In genomic region chr4:130804292-130804691, GRCm38 (mm10) we compare ENCODE assay signal across 13 mouse cellular contexts. TPM values are rescaled to one million over a fixed set of nuclear protein-coding genes. Genes with fewer than 3 reads are reported as not detected.
DNase-seq lines count a peak whose midpoint lies in the region; ATAC-seq lines count a peak whose summit lies in the region.
"Had no signal": no experiment of that assay in that cellular context is flagged by ENCODE, and none has a peak within 500 bp of the region (broad histone marks: within the 10 kb centered on the region; RNA-seq: fewer than 3 reads in every experiment).

No protein-coding gene starts in this region.

- DNase-seq in cerebellum, postnatal 10 days, result peak; percentile 85 to 86
- DNase-seq in cerebellum, postnatal 36 days, result no peak
- DNase-seq in midbrain, embryonic 14.5 days, result no peak
- no peak for DNase-seq in layer of hippocampus, adult 18-20 months (ENCODE audit: low spot score in 2 of 2)
- no peak for DNase-seq in right cerebral cortex, postnatal 10 days (ENCODE audit: low spot score in 2 of 2)
- DNase-seq: lung, postnatal 36 days; spleen, adult 18-20 months had no signal

- no peak overlapping the region for H3K9ac ChIP-seq in midbrain, embryonic 12.5 days (replicated peaks)
- H3K9ac ChIP-seq in midbrain, embryonic 14.5 days (replicated peaks; ENCODE audit: low read length), result no peak overlapping the region
- no peak overlapping the region for H3K9ac ChIP-seq in hindbrain, embryonic 16.5 days (ENCODE audit: low read depth, low read length)
- H3K9ac ChIP-seq in neural tube, embryonic 15.5 days (replicated peaks), result no peak overlapping the region
- H3K9ac ChIP-seq: embryonic facial prominence, embryonic 13.5 days; heart, embryonic 15.5 days; kidney, embryonic 15.5 days had no signal

- H3K4me1 ChIP-seq in midbrain, embryonic 12.5 days, result peaks cover 45% of the 10 kb centered on the region
- H3K4me1 ChIP-seq in midbrain, embryonic 14.5 days (ENCODE audit: control insufficient read depth, insufficient read depth, low read length), result peaks cover 36% of the 10 kb centered on the region
- H3K4me1 ChIP-seq in hindbrain, embryonic 16.5 days (ENCODE audit: control insufficient read depth, insufficient read depth, low read depth, low read length), result peaks cover 54% of the 10 kb centered on the region
- peaks cover 79% of the 10 kb centered on the region for H3K4me1 ChIP-seq in neural tube, embryonic 15.5 days

- H3K4me3 ChIP-seq in midbrain, embryonic 12.5 days, result no peak overlapping the region
- H3K4me3 ChIP-seq in midbrain, embryonic 14.5 days (replicated peaks; ENCODE audit: low read depth, low read length), result no peak overlapping the region
- H3K4me3 ChIP-seq in hindbrain, embryonic 16.5 days (ENCODE audit: low read length), result no peak overlapping the region
- H3K4me3 ChIP-seq in neural tube, embryonic 15.5 days (replicated peaks), result no peak overlapping the region
- H3K4me3 ChIP-seq: embryonic facial prominence, embryonic 13.5 days; heart, embryonic 15.5 days; kidney, embryonic 15.5 days had no signal

- no peaks in the 10 kb centered on the region for H3K36me3 ChIP-seq in midbrain, embryonic 12.5 days
- H3K36me3 ChIP-seq in midbrain, embryonic 14.5 days (ENCODE audit: control insufficient read depth, insufficient read depth, low read length), result no peaks in the 10 kb centered on the region
- no peaks in the 10 kb centered on the region for H3K36me3 ChIP-seq in hindbrain, embryonic 16.5 days (ENCODE audit: control insufficient read depth, insufficient read depth, low read length)
- peaks cover 3% of the 10 kb centered on the region; the same call in 1 of the 2 replicates for H3K36me3 ChIP-seq in neural tube, embryonic 15.5 days
- H3K36me3 ChIP-seq: heart, embryonic 15.5 days; kidney, embryonic 15.5 days had no signal

- H3K4me2 ChIP-seq in midbrain, embryonic 12.5 days (replicated peaks), result no peak overlapping the region
- no peak overlapping the region for H3K4me2 ChIP-seq in midbrain, embryonic 14.5 days (ENCODE audit: low read length)
- no peak overlapping the region for H3K4me2 ChIP-seq in hindbrain, embryonic 16.5 days (ENCODE audit: low read length)
- H3K4me2 ChIP-seq in neural tube, embryonic 15.5 days, result no peak overlapping the region
- H3K4me2 ChIP-seq: embryonic facial prominence, embryonic 13.5 days; heart, embryonic 15.5 days; kidney, embryonic 15.5 days had no signal

- 80% methylated on average over 2 of the region's 2 CpGs for WGBS in midbrain, embryonic 12.5 days
- 73% methylated on average over 2 of the region's 2 CpGs for WGBS in midbrain, embryonic 14.5 days
- WGBS in hindbrain, embryonic 16.5 days, result 30% methylated on average over 2 of the region's 2 CpGs
- 47% methylated on average over 2 of the region's 2 CpGs for WGBS in neural tube, embryonic 15.5 days

- no peaks in the 10 kb centered on the region for H3K9me3 ChIP-seq in midbrain, embryonic 12.5 days
- H3K9me3 ChIP-seq in midbrain, embryonic 14.5 days (ENCODE audit: control insufficient read depth, low read length), result no peaks in the 10 kb centered on the region
- no peaks in the 10 kb centered on the region for H3K9me3 ChIP-seq in hindbrain, embryonic 16.5 days (ENCODE audit: control insufficient read depth, low read length)
- no peaks in the 10 kb centered on the region for H3K9me3 ChIP-seq in neural tube, embryonic 15.5 days (replicated peaks)
- H3K9me3 ChIP-seq: embryonic facial prominence, embryonic 13.5 days; heart, embryonic 15.5 days; kidney, embryonic 15.5 days had no signal

- H3K27me3 ChIP-seq in midbrain, embryonic 12.5 days, result no peaks in the 10 kb centered on the region
- H3K27me3 ChIP-seq in midbrain, embryonic 14.5 days (ENCODE audit: control insufficient read depth, insufficient read depth, low read length), result no peaks in the 10 kb centered on the region
- no peaks in the 10 kb centered on the region for H3K27me3 ChIP-seq in hindbrain, embryonic 16.5 days (replicated peaks; ENCODE audit: control insufficient read depth, insufficient read depth, low read length)
- H3K27me3 ChIP-seq in neural tube, embryonic 15.5 days (replicated peaks), result no peaks in the 10 kb centered on the region
- H3K27me3 ChIP-seq: embryonic facial prominence, embryonic 13.5 days; heart, embryonic 15.5 days; kidney, embryonic 15.5 days had no signal

- peak overlapping the region; percentile 83; the same call in 1 of the 2 replicates for H3K27ac ChIP-seq in midbrain, embryonic 12.5 days (replicated peaks)
- no peak overlapping the region; the same call in 1 of the 2 replicates for H3K27ac ChIP-seq in midbrain, embryonic 14.5 days (replicated peaks; ENCODE audit: low read depth, low read length)
- H3K27ac ChIP-seq in hindbrain, embryonic 16.5 days (ENCODE audit: low read depth, low read length), result peak overlapping the region; percentile 84
- peak overlapping the region; percentile 82 for H3K27ac ChIP-seq in neural tube, embryonic 15.5 days (replicated peaks)
- H3K27ac ChIP-seq: embryonic facial prominence, embryonic 13.5 days; kidney, embryonic 15.5 days had no signal

- ATAC-seq in midbrain, embryonic 12.5 days (ENCODE audit: low FRiP score, low read depth), result no peak
- ATAC-seq in midbrain, embryonic 14.5 days (ENCODE audit: low FRiP score, low TSS enrichment), result no peak
- peak; percentile 31; the same call in 1 of the 2 replicates for ATAC-seq in hindbrain, embryonic 16.5 days
- ATAC-seq in neural tube, embryonic 15.5 days (ENCODE audit: low FRiP score), result no peak

RNA-seq across cellular contexts. Expression of gene Sdc3, which starts 12.0 kb away (rescaled TPM):
- 46.5 and 52.1 TPM in 2 replicates for polyA plus RNA-seq in midbrain, embryonic 12.5 days (2016; fragmentation: Nextera tagmentation; extraction: Ambion mirVana)
- polyA plus RNA-seq in midbrain, embryonic 14.5 days (2014; fragmentation: Nextera tagmentation; extraction: Ambion mirVana), result 95.3 and 95.7 TPM in 2 replicates
- 151 and 187 TPM in 2 replicates for polyA plus RNA-seq in hindbrain, embryonic 16.5 days (2015; fragmentation: Nextera tagmentation; extraction: Ambion mirVana)
- 117 and 130 TPM in 2 replicates for polyA plus RNA-seq in neural tube, embryonic 15.5 days (2015; fragmentation: Nextera tagmentation; extraction: Ambion mirVana)
- total RNA-seq in layer of hippocampus, adult 18-20 months (2021), result 100 to 1,000 TPM; 145 to 146 TPM

Comparison
In these comparisons a context has a peak if more than half of its experiments do, and no peak if none do; other contexts are left out.
1. DNase-seq: peak in cerebellum, postnatal 10 days (2 of 2); none in cerebellum, postnatal 36 days (0 of 2), midbrain, embryonic 14.5 days (single experiment), layer of hippocampus, adult 18-20 months (0 of 2) and right cerebral cortex, postnatal 10 days (0 of 2).